Mouse (Mus musculus) small intestine, adult 2 months (tissue): ENCODE data around the gene Ifnlr1. TPM values are rescaled to one million over a fixed set of nuclear protein-coding genes. Genes with fewer than 3 reads are reported as not detected.

Source experiments
- H3K27ac ChIP-seq: fragments of 200-500 bp; 2 replicates; pipeline ENCODE4 v1.5.1; 2012; ENCODE audit warnings: low read depth, low read length, control low read depth, inconsistent platforms; ENCODE audit not compliant: insufficient read depth
- H3K27me3 ChIP-seq: fragments of 200-500 bp; 2 replicates; pipeline ENCODE4 v1.6.1; 2012; ENCODE audit warnings: mild to moderate bottlenecking, moderate library complexity, low read length, inconsistent platforms; ENCODE audit not compliant: control insufficient read depth, insufficient read depth
- H3K36me3 ChIP-seq: fragments of 200-500 bp; 2 replicates; pipeline ENCODE4 v1.6.1; 2012; ENCODE audit warnings: mild to moderate bottlenecking, low read length, control low read depth, inconsistent platforms; ENCODE audit not compliant: control insufficient read depth, insufficient read depth
- H3K4me1 ChIP-seq: fragments of 200-500 bp; 2 replicates; pipeline ENCODE4 v1.6.1; 2012; ENCODE audit warnings: low read length, inconsistent platforms, mixed read lengths; ENCODE audit not compliant: control insufficient read depth, insufficient read depth, insufficient read length
- H3K4me3 ChIP-seq: fragments of 200-500 bp; 2 replicates; pipeline ENCODE4 v1.5.1; 2012; ENCODE audit warnings: low read depth, mild to moderate bottlenecking, control low read depth, inconsistent platforms, low read length, moderate library complexity
- CTCF ChIP-seq: fragments of 200-500 bp; IDR thresholded peaks from 2 replicates; pipeline ENCODE4 v1.5.1; 2012; ENCODE audit warnings: low read depth, mild to moderate bottlenecking, control low read depth, inconsistent platforms, low read length, moderate library complexity, mixed read lengths; ENCODE audit not compliant: insufficient replicate concordance, insufficient read length; ENCODE audit errors: extremely low read depth
- POLR2A ChIP-seq: fragments of 200-500 bp; IDR thresholded peaks from 2 replicates; pipeline ENCODE4 v1.6.1; 2012; ENCODE audit warnings: low read depth, mild to moderate bottlenecking, control low read depth, inconsistent platforms, low read length, moderate library complexity
- WGBS: fragments of 180-500 bp; shearing (Covaris S2); methylation state at CpG from one replicate; pipeline ENCODE4 v1.1.7; 2018; 5-methylcytosine and 5-hydroxymethylcytosine counted together
- polyA plus RNA-seq: library from polyadenylated mRNA; depleted of rRNA; stranded (reverse); fragments of >200 nt; gene quantifications from 2 replicates; pipeline ENCODE4 v1.2.3, GENCODE M21; 2012

Ifnlr1 gene
- polyA plus RNA-seq, 1 experiment = 11.4 TPM

DNA sequence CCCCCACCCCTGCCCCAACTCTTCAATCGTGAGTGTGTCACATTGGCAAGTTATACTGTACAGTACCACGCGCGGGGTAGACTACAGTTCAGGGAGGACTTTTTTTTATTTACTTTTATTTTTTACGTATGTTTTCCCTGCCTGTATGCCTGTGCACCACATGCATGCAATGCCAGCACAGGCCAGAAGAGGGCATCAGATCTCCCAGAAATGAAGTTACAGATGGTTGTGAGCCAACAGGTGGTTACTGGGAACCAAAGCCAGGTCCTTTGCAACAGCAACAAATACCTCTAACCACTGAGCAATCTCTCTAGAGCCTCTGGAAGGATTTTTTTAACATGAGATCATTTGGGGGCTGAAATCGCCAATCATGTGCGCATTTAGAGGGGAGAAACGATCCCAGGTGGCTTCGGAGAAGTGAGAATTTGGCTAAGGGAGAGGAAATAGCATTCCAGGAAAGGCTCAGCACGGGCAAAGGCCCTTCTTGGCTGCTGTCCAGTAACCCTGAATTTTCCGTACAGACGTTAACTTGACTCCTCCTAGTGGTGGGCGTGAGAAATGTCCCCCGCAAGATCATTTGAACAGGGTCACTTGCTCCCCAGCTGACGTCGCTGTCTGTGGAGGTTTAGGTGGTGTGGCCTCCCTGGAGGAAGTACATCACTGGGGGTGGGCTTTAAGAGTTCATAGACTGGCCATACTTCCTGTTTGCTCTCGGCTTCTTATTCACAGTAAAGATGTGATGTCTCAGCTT, 36.6 kb downstream of the Ifnlr1 start:
- Histone ChIP-seq H3K36me3 (no peaks in the 10 kb centered on the region), H3K27me3 (no peaks in the 10 kb centered on the region), H3K4me1 (peaks cover 12% of the 10 kb centered on the region), H3K4me3 (no peak overlapping the region), H3K27ac (no peak overlapping the region)
- WGBS = 76% methylated on average over 17 of the region's 17 CpGs
- no peak for TF ChIP-seq POLR2A
- no peak for TF ChIP-seq CTCF

DNA sequence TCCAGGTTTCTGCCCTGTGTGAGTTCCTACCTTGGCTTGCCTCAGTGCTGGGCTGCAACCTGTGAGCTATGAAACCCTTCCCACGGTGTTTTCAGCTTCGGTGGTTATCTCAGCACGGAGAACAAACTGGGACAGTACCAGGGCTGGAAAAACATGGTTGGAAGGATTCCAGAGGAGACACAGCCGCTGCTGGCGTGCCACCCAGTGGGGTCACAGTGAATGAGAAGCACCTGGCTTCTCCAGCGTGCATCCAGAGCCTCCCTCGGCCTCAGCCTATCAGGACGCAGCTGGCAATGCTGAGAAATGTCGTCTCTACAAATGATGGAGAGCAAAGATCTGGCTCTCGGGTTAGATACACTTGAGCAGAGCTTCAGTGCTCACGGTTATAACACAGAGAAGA, 40.3 kb downstream of the Ifnlr1 start:
- peaks cover 12% of the 10 kb centered on the region for H3K4me1 ChIP-seq
- 20% methylated on average over 11 of the region's 11 CpGs for WGBS
- H3K4me3 ChIP-seq = no peak overlapping the region
- peaks cover 2% of the 10 kb centered on the region; the same call in 1 of the 2 replicates for H3K36me3 ChIP-seq
- H3K27me3 ChIP-seq = no peaks in the 10 kb centered on the region
- TF ChIP-seq POLR2A = no peak
- TF ChIP-seq CTCF = no peak
- H3K27ac ChIP-seq = peak overlapping the region; percentile 78; the same call in 1 of the 2 replicates

DNA sequence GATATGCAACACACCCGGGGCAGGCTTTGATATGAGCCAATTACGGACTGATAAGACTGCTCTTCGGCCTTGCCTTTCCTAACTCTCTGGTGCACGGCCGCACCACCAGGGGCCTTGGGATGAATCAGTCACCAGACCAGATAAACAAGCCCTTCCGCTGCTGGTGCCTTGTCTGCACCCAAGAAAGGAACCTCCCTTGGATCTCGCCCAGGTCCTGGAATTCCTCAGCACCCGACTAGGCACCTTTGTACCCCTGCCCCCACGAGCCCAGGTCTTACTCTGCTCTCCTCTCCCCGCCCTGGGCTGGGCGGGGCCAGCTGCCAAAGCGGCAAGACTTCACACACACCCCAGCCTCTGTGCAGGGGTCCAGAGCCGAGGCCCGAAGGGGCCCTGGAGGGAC, 41.7 kb downstream of the Ifnlr1 start, which contains the start of gene Il22ra1:
TSS of gene Il22ra1 (plus strand) at position 356 of the 400 bp plus-strand sequence.
- H3K36me3 ChIP-seq = peaks cover 6% of the 10 kb centered on the region
- peak within 1 kb of the TSS; percentile 94 for H3K27ac ChIP-seq
- no peaks in the 10 kb centered on the region for H3K27me3 ChIP-seq
- H3K4me1 ChIP-seq = peaks cover 12% of the 10 kb centered on the region
- H3K4me3 ChIP-seq = peak within 1 kb of the TSS; percentile 88
- no peak for TF ChIP-seq CTCF
- TF ChIP-seq POLR2A = peak; percentile 69; the same call in 1 of the 2 replicates
- 15% methylated on average over 14 of the region's 14 CpGs for WGBS

DNA sequence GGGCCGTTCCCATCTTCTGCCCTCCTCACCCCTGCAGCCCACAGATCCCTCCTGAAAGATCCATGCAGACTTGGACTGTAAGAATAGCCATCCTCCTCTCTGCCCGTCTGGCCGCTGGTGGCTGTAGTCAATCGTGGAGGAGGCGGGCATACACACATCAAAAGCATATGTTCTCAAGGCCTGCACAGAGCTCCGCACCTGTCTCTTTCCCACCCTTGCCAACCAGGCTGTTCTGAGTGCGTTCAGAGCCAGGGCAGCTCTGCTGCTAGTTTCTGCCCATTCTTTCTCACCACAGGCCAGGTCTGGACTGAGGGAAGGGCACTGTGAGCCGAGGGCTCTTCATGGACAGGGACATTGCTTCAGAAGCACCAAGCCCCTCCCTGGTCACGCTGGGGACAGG, 44.1 kb downstream of the Ifnlr1 start:
- TF ChIP-seq CTCF = no peak
- TF ChIP-seq POLR2A = no peak
- peaks cover 12% of the 10 kb centered on the region for H3K4me1 ChIP-seq
- H3K36me3 ChIP-seq = peaks cover 25% of the 10 kb centered on the region
- H3K27me3 ChIP-seq = no peaks in the 10 kb centered on the region
- WGBS = 31% methylated on average over 9 of the region's 9 CpGs
- H3K4me3 ChIP-seq = peak overlapping the region; percentile 88
- peak overlapping the region; percentile 94 for H3K27ac ChIP-seq

DNA sequence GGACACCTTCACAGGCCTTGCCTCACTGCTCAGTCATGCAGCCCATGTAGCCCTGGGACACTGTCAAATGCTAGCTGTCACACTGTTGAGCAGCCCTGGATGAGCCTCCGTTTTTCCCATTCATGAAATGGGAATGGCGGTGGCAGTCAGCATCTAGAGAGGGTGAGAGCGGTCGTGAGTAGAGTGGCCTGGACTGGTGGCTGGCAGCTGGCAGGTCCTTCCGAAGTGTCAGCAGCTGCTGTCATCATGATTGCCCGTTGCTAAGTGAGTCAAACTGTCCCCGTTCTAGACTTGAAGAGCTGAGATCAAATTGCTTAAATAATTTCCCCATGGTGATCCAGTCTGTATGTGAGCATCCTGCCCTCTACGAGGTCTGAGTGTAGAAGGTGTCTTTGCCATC, 44.9 kb downstream of the Ifnlr1 start:
- 67% methylated on average over 8 of the region's 8 CpGs for WGBS
- TF ChIP-seq CTCF = no peak
- Histone ChIP-seq H3K4me1 (peaks cover 12% of the 10 kb centered on the region), H3K4me3 (peak overlapping the region; percentile 51), H3K27me3 (no peaks in the 10 kb centered on the region), H3K27ac (peak overlapping the region; percentile 14; the same call in 1 of the 2 replicates), H3K36me3 (peaks cover 32% of the 10 kb centered on the region)

DNA sequence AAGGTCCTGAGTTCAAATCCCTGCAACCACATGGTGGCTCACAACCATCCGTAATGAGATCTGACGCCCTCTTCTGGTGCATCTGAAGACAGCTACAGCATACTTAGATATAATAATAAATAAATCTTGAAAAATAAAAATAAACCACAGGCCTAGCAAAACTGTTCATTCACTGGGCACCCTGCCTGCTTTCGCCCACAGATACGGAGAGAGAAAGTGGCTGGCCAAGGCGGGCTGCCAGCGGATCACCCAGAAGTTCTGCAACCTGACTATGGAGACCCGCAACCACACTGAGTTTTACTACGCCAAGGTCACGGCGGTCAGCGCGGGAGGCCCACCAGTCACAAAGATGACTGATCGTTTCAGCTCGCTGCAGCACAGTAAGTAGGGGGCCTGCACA, 47.8 kb downstream of the Ifnlr1 start:
- Histone ChIP-seq H3K27me3 (no peaks in the 10 kb centered on the region), H3K4me1 (peaks cover 23% of the 10 kb centered on the region), H3K36me3 (peaks cover 56% of the 10 kb centered on the region), H3K27ac (no peak overlapping the region), H3K4me3 (no peak overlapping the region)
- TF ChIP-seq POLR2A (no peak), CTCF (no peak)
- 96% methylated on average over 14 of the region's 14 CpGs for WGBS

DNA sequence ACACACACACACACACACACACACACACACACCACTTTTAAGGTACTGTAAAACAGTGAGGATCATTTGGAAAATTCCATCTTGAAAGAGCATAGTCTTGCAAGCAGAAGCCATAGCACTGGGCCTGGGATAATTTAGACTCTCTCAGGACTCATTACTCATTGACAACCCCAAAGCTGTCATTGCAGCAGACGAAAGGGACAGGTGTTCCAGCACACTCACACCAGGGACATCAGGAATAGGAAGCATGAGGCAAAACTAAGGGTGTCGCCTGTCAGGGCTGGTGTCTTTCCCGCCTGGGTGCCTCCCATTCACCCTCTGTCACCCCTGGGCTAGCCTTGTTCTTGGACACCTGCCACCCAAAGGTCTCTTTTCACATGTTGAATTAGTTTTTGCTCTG, 50.8 kb downstream of the Ifnlr1 start:
- WGBS = 55% methylated on average over 3 of the region's 3 CpGs
- Histone ChIP-seq H3K4me3 (no peak overlapping the region), H3K27ac (peak overlapping the region; percentile 73), H3K36me3 (peaks cover 67% of the 10 kb centered on the region), H3K27me3 (no peaks in the 10 kb centered on the region), H3K4me1 (peaks cover 33% of the 10 kb centered on the region)
- TF ChIP-seq POLR2A (no peak), CTCF (no peak)
